Mouse (Mus musculus): ENCODE results near the gene Ugt1a6a.
A peak's percentile ranks its signal among the peaks of the same experiment; 100 is the strongest.

Gene Ugt1a6a

GRCm38 (mm10) chr1:88179657-88180056 is 45.0 kb downstream of the Ugt1a6a start:
- TF ChIP-seq GATA4 (IDR thresholded peaks at IDR 0.05; ENCODE audit: insufficient replicate concordance, low read length): peak; percentile 27; the same call in 1 of the 2 replicates

- no peak for TF ChIP-seq GATA4 (IDR thresholded peaks at IDR 0.05; ENCODE audit: insufficient replicate concordance, low read length)
Observed at GRCm38 (mm10) chr1:88186325-88186935, 51.8 kb downstream of the Ugt1a6a start.

GRCm38 (mm10) chr1:88192136-88192535 is 57.5 kb downstream of the Ugt1a6a start:
- no peak for TF ChIP-seq GATA4 (IDR thresholded peaks at IDR 0.05; ENCODE audit: insufficient replicate concordance, low read length)

GRCm38 (mm10) chr1:88195687-88196086 is 61.1 kb downstream of the Ugt1a6a start:
- no peak for TF ChIP-seq GATA4 (IDR thresholded peaks at IDR 0.05; ENCODE audit: insufficient replicate concordance, low read length)

- no peak for TF ChIP-seq GATA4 (IDR thresholded peaks at IDR 0.05; ENCODE audit: insufficient replicate concordance, low read length)
Observed at GRCm38 (mm10) chr1:88197443-88197842, 62.8 kb downstream of the Ugt1a6a start.

GRCm38 (mm10) chr1:88199996-88200395 is 65.4 kb downstream of the Ugt1a6a start:
- TF ChIP-seq GATA4 (IDR thresholded peaks at IDR 0.05; ENCODE audit: insufficient replicate concordance, low read length): no peak

- no peak for TF ChIP-seq GATA4 (IDR thresholded peaks at IDR 0.05; ENCODE audit: insufficient replicate concordance, low read length)
Observed at GRCm38 (mm10) chr1:88200456-88200855, 65.8 kb downstream of the Ugt1a6a start, which contains the start of gene Ugt1a2. Gene Ugt1a2 (plus strand): TSS chr1:88200601.

- TF ChIP-seq GATA4 (IDR thresholded peaks at IDR 0.05; ENCODE audit: insufficient replicate concordance, low read length): no peak
Observed at GRCm38 (mm10) chr1:88205294-88205922, 70.8 kb downstream of the Ugt1a6a start, which contains the start of gene Dnajb3. Gene Dnajb3 (minus strand): TSS chr1:88205782.

- no peak for TF ChIP-seq GATA4 (IDR thresholded peaks at IDR 0.05; ENCODE audit: insufficient replicate concordance, low read length)
Observed at GRCm38 (mm10) chr1:88206843-88207479, 72.4 kb downstream of the Ugt1a6a start.

GRCm38 (mm10) chr1:88211812-88212211 is 77.2 kb downstream of the Ugt1a6a start, which contains the start of gene Ugt1a1:
Gene Ugt1a1 (plus strand): TSS chr1:88211959.
- TF ChIP-seq GATA4 (IDR thresholded peaks at IDR 0.05; ENCODE audit: insufficient replicate concordance, low read length): no peak

- no peak for TF ChIP-seq GATA4 (IDR thresholded peaks at IDR 0.05; ENCODE audit: insufficient replicate concordance, low read length)
Observed at GRCm38 (mm10) chr1:88212341-88213045, 77.9 kb downstream of the Ugt1a6a start.

- no peak for TF ChIP-seq GATA4 (IDR thresholded peaks at IDR 0.05; ENCODE audit: insufficient replicate concordance, low read length)
Observed at GRCm38 (mm10) chr1:88213061-88213460, 78.5 kb downstream of the Ugt1a6a start.

GRCm38 (mm10) chr1:88213766-88214461 is 79.3 kb downstream of the Ugt1a6a start:
- no peak for TF ChIP-seq GATA4 (IDR thresholded peaks at IDR 0.05; ENCODE audit: insufficient replicate concordance, low read length)

- TF ChIP-seq GATA4 (IDR thresholded peaks at IDR 0.05; ENCODE audit: insufficient replicate concordance, low read length): no peak
Observed at GRCm38 (mm10) chr1:88214462-88214952, 79.9 kb downstream of the Ugt1a6a start.

All from liver, adult (tissue).